Mouse (Mus musculus): ENCODE measurements around the gene Stx4a. TPM values are rescaled to one million over a fixed set of nuclear protein-coding genes. Genes with fewer than 3 reads are reported as not detected.
A peak's percentile ranks its signal among the peaks of the same experiment; 100 is the strongest.
"Not testable (repeated sequence)": the region's sequence is repeated elsewhere in the genome, so short reads cannot be mapped to it uniquely, and the experiment has no call there.

Stx4a gene
- total RNA-seq (2021) = 10 to 100 TPM; 46.9 to 53.6 TPM
- long read RNA-seq, partial matches to known transcripts = 9 of 14 reads
- long read RNA-seq, other reads (novel, unspliced or antisense) = 4 of 14 reads

GRCm38 (mm10) chr7:127824176-127824871 lies at the start of gene Stx4a, which contains the start of gene Stx1b:
TSS of gene Stx4a (plus strand) at chr7:127824294.
TSS of gene Stx1b (minus strand) at chr7:127824549.
- peak; percentile 72 to 79 for DNase-seq (ENCODE audit: low spot score in 2 of 2)

- DNase-seq (ENCODE audit: low spot score in 2 of 2) = not testable (repeated sequence)
Observed at GRCm38 (mm10) chr7:127775837-127776236, 48.3 kb upstream of the Stx4a start.

GRCm38 (mm10) chr7:127776426-127776825 lies 47.7 kb upstream of the Stx4a start, which contains the start of gene Setd1a:
TSS of gene Setd1a (plus strand) at chr7:127776670.
- DNase-seq (ENCODE audit: low spot score in 2 of 2) = peak; percentile 90 to 92

DNA sequence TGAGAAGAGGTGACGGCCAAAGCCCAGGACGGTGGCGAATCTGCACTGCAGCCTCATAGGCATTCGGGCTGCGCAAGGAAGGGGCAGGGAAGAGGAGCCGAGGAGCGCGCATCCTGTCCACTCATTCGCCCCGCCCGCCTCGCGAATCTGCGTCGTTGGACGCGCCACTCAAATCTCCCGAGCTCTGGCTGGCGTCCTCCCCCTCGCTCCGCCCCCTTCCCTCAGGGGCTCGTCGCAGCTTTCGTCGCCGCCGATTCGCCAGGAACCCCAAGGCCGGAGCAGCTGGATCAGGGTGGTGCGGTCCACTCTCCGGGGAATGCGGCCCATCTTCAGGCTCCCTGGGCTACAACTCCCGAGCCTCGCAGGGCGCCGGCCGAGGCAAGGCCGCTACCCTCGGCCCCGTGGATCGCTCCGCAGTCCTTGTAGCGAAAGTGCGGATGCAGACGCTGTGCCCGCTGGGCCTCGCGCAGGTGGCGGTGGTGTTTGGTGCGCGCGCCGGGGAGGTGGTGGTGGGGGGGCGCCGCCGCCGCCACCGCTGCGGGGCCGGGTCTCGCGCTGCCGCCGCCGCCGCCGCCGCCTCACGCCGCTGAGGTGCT lies 47.1 kb upstream of the Stx4a start:
- peak; percentile 95 to 97 for DNase-seq (ENCODE audit: low spot score in 2 of 2)

GRCm38 (mm10) chr7:127777474-127778266 lies 46.4 kb upstream of the Stx4a start:
- peak; percentile 65 to 76 for DNase-seq (ENCODE audit: low spot score in 2 of 2)

DNA sequence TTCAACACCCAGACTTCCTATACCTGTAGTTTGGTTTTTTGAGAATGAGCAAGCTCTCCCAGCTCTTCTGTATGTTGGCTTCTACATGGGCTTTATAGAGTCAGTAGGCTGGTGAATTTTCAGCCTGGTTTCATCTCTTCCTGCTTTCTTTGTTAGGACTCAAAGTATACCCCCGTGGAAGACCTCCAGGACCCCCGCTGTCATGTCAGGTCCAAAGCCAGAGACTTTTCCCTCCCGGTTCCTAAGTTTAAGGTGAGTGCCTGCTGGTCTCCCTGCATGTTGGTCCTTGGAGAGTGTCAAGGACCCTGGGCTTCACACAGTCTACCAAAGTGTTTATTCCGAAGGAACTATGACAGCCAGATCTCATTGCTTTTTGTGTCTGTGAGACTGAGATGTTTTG lies 45.7 kb upstream of the Stx4a start:
- DNase-seq (ENCODE audit: low spot score in 2 of 2) = no peak

- no peak for DNase-seq (ENCODE audit: low spot score in 2 of 2)
Observed at GRCm38 (mm10) chr7:127785308-127785707, 38.8 kb upstream of the Stx4a start, which contains the start of gene Gm49388. TSS of gene Gm49388 (plus strand) at chr7:127785608.

DNA sequence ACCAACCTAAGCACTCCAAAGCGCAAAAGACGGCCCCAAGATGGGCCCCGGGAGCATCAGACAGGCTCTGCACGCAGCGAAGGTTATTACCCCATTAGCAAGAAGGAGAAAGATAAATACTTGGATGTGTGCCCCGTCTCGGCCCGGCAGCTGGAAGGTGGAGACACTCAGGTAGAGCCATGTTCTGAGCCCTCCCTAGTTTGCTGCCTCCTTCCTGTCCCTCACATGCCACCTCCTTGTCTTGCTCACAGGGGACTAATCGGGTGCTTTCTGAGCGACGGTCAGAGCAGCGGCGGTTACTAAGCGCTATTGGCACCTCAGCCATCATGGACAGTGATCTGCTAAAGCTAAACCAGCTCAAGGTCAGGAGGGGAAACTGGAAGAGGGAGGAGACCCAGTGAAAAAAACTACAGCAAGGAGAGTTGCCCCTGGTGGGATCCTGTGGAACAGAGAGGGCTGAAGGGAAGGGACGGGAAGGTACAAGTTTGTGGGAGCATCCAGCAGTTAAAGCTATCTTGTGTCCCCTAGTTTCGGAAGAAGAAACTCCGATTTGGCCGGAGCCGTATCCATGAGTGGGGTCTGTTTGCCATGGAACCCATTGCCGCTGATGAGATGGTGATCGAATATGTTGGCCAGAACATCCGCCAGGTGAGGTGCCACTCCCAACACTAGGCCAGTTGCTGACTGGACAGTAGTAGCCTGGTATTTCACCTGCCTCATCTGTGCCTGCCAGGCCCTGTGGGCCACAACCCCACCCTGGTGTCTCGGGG lies 26.8 kb upstream of the Stx4a start:
- DNase-seq (ENCODE audit: low spot score in 2 of 2) = no peak

DNA sequence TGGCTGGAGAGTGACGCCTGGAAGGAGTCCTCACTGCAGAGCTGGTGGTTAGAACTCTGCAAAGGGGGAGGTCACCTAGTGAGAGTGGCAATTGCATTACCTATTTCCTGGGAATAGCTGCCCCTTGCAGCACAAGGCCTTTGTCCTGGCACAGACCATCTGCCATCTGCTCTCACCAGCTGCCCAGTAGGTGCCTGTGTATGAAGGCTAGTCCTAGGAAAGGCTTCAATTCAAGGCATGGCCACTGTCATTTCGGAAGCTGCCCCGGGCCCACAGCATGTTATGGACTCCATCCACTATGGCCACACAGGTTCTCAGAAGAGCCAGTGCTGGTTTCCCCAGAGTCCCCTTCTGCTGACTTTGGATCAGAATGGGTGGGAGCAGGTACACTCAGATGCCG lies 25.5 kb upstream of the Stx4a start:
- no peak for DNase-seq (ENCODE audit: low spot score in 2 of 2)

- DNase-seq (ENCODE audit: low spot score in 2 of 2) = no peak
Observed at GRCm38 (mm10) chr7:127799211-127799610, 24.9 kb upstream of the Stx4a start.

GRCm38 (mm10) chr7:127799738-127800137 lies 24.4 kb upstream of the Stx4a start:
- DNase-seq (ENCODE audit: low spot score in 2 of 2) = no peak

DNA sequence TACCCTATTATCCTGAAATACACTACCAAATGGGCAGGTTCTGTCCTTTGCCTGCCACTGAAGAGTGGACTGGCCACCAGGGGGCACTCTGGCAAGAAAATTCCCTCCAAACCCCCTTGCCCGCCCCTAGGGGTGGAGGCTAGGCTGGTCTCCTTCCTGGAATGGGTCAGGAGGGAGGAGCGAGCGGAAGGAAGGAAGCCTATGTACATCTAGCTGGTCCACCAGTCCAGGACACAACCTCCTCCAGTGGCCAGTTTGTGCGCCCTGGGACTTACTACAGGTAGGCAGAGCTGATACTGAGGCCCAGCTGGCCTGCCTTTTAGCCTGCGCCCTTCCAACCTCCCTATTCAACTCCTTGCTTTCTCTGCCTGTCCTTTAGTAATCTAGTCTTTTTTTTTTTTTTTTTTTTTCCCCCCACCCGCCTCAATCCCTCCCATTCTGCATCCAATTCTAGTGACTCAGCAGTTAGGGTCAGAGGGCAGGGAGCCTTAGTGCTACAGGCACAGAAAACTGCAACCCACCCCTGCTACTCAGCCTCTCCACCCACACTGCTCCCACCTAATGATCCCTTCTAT lies 23.6 kb upstream of the Stx4a start, which contains the start of gene Hsd3b7:
Hsd3b7 (plus strand) TSS at position 170 of the 575 bp plus-strand sequence.
- DNase-seq (ENCODE audit: low spot score in 2 of 2) = peak; percentile 94 to 96

DNA sequence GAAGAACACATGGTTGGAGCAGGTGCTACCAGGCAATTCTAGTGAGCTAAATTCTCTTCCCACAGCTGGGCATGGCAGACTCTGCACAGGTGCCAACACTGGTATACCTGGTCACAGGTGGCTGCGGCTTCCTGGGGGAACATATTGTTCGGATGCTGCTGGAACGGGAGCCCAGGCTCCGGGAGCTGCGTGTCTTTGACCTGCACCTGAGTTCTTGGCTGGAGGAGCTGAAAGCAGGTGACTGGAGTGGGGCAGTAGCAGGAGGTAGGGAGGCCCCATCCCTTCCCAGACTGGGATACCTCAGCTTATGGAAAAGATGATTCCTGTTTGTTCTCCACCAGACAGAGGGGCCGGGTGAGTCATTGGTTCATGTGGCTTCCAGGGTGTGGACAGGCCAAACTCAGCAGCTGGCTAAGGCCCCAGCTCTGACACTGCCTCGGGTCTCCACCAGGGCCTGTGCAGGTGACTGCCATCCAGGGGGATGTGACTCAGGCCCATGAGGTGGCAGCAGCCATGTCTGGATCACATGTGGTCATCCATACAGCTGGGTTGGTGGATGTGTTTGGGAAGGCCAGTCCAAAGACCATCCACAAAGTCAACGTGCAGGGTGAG lies 23.0 kb upstream of the Stx4a start:
- no peak for DNase-seq (ENCODE audit: low spot score in 2 of 2)

DNA sequence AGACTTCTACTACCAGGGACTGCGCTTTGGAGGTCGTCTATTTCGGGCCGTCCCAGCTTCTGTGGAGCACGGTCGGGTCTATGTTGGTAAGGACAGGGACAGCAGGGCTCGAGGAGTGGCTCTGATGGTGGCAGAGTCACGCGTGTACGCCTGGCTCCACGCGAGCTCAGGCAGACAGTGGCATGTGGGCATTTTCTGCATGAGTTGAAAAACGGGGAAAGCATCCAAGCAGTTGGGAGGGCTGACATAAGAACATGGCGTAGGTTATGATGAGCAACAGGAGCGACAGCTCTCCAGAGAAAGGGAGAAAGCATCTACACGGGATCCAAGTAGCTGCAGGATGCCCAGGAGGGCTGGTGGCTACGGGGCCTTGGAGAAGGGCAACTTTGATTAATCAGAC lies 21.8 kb upstream of the Stx4a start:
- DNase-seq (ENCODE audit: low spot score in 2 of 2) = no peak

GRCm38 (mm10) chr7:127808821-127809220 lies 15.3 kb upstream of the Stx4a start:
- DNase-seq (ENCODE audit: low spot score in 2 of 2) = no peak

DNA sequence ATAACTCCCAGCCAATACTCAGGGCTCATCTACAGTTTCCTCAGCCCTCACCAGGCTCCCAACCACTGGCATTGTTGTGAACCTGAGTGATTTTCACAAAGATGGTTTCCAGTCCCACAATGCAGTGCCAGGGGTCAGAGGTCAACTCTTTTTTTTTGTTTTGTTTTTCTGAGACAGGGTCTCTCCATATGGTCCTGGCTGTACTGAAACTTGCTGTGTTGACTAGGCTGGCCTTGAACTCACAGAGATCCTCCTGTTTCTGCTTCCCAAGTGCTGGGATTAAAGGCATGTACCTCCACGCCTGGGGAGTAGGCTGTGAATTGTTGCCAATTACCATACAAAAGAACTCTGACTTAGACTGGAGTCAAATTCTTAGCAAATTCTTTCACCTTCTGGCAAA lies 14.2 kb upstream of the Stx4a start:
- DNase-seq (ENCODE audit: low spot score in 2 of 2) = no peak

DNA sequence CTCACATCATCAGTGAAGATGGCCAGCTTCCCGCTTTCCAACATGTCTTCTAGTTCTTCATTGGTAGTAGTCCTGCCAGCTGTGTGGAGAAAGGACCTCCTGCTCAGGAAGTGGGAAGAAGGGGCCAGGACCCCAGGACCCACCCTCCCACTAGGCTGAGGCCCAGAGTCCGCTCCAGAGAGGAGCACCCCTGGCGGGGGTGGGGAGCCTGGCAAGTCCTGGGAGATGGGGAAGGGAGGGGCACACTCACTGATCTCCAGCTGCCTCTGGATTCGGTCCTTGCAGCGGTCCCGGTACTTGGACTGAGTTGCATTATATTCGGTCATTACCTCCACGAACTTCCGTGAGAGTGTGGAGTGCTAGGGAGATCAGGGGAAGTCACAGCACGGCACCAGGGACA lies 13.4 kb upstream of the Stx4a start:
- DNase-seq (ENCODE audit: low spot score in 2 of 2) = no peak

DNA sequence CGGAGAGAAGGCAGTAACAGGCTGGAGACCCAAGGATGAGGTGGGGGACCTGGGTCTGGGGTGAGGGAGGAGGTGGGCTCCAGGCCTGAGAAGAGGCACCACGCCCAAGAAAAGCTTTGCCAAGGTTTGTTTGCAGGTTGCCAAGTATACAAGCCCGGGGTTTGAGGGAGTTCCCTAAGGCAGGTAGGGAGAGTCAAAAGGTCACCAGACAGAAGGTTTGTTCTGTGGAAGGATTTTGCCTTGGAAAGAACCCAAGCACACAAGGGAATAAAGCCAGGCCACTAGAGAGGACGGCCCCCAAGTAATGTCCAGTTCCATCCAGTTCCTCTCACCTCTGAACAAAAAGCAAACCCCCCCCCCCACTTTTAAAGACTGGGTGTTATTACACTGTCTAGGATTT lies 12.9 kb upstream of the Stx4a start:
- no peak for DNase-seq (ENCODE audit: low spot score in 2 of 2)

DNA sequence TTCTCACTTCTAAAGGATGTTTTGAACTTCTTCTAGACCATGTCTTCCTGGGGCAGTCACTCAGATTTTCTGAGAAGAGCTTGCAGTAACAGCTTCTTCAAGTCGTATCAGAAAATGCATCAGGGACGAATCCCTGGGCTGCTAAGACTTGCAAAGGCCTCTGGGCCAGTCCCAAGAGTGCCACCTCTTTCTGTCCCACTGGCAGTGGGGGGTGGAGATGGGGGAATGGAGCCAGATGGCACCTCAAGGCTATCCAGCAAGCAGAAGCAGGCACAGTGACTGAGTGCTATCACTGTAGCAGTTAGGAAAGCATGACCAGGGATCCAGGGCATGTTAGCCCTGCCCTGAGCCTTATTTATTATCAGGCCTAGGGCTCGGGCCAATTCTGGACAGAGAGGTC lies 11.8 kb upstream of the Stx4a start:
- no peak for DNase-seq (ENCODE audit: low spot score in 2 of 2)

DNA sequence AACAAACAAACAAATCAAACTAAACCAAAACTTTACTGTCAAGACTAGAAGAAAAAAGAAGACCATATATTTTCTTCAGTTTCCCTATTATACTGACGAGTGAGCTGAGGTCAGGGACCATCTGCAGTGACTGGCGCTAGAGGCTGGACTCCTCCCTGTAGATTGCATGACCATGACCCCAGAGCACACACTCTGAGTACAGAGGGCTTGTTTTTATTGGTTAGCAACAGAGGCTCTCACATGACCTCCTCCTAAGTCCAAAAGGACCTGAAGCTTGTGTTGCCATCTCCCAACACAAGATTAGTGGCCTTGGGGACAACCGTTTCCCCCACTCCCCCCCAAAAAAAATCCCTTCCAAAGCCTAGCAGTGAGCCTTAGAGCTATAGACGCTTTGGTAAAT lies 10.3 kb upstream of the Stx4a start:
- DNase-seq (ENCODE audit: low spot score in 2 of 2) = no peak

All from layer of hippocampus, postnatal 10 days (tissue).